Mouse (Mus musculus) forebrain, embryonic 11.5 days (tissue): ENCODE measurements around the gene Agbl1. TPM values are rescaled to one million over a fixed set of nuclear protein-coding genes. Genes with fewer than 3 reads are reported as not detected.
A peak's percentile ranks its signal among the peaks of the same experiment; 100 is the strongest.

Experiments used
- ATAC-seq: fragments of 200-750 bp; cut with Nextera tagmentation; replicated peaks from 2 replicates; pipeline ENCODE4 v1.8.0; 2017; ENCODE audit warnings: moderate TSS enrichment; ENCODE audit not compliant: low FRiP score
- DNase-seq: peaks from one replicate; pipeline ENCODE4 v3.0.0-alpha.2; 2017; ENCODE audit warnings: low spot score
- H3K27ac ChIP-seq: fragments of 300-500 bp; sonication (generic); 2 replicates; pipeline ENCODE4 v1.5.1; 2014; ENCODE audit warnings: low read depth, low read length
- H3K27me3 ChIP-seq: fragments of 300-500 bp; sonication (generic); 2 replicates; pipeline ENCODE4 v1.6.1; 2014; ENCODE audit warnings: mild to moderate bottlenecking, low read length, mixed read lengths; ENCODE audit not compliant: control insufficient read depth, insufficient read depth
- H3K36me3 ChIP-seq: fragments of 300-500 bp; sonication (generic); 2 replicates; pipeline ENCODE4 v1.6.1; 2014; ENCODE audit warnings: mild to moderate bottlenecking, low read length, moderate library complexity, mixed read lengths; ENCODE audit not compliant: control insufficient read depth, insufficient read depth
- H3K4me1 ChIP-seq: fragments of 300-500 bp; sonication (generic); replicated peaks from 2 replicates; pipeline ENCODE4 v1.6.1; 2014; ENCODE audit warnings: low read length, mixed read lengths; ENCODE audit not compliant: control insufficient read depth, insufficient read depth
- H3K4me2 ChIP-seq: fragments of 300-500 bp; sonication (generic); 2 replicates; pipeline ENCODE4 v1.6.1; 2014; ENCODE audit warnings: low read depth, mild to moderate bottlenecking, low read length, moderate library complexity, mixed read lengths; ENCODE audit not compliant: severe bottlenecking
- H3K4me3 ChIP-seq: fragments of 300-500 bp; sonication (generic); 2 replicates; pipeline ENCODE4 v1.5.1; 2014; ENCODE audit warnings: low read depth, low read length
- H3K9ac ChIP-seq: fragments of 300-500 bp; sonication (generic); 2 replicates; pipeline ENCODE4 v1.6.1; 2014; ENCODE audit warnings: low read length
- H3K9me3 ChIP-seq: fragments of 300-500 bp; sonication (generic); 2 replicates; pipeline ENCODE4 v1.6.1; 2016; ENCODE audit warnings: low read length, mixed read lengths; ENCODE audit not compliant: control insufficient read depth
- WGBS: fragments of 180-500 bp; shearing (Covaris S2); extraction: QIAGEN DNeasy Blood & Tissue Kit; methylation state at CpG from one replicate; pipeline ENCODE4 v1.1.7; 2014; 5-methylcytosine and 5-hydroxymethylcytosine counted together
- polyA plus RNA-seq: library from polyadenylated mRNA; unstranded; fragments of >200 nt; fragmentation: Nextera tagmentation; extraction: Ambion mirVana; gene quantifications from 2 replicates; pipeline ENCODE4 v1.2.1, GENCODE M21; 2014

Agbl1 gene
- polyA plus RNA-seq, 1 experiment from 2014 or later: 0.07 TPM

DNA sequence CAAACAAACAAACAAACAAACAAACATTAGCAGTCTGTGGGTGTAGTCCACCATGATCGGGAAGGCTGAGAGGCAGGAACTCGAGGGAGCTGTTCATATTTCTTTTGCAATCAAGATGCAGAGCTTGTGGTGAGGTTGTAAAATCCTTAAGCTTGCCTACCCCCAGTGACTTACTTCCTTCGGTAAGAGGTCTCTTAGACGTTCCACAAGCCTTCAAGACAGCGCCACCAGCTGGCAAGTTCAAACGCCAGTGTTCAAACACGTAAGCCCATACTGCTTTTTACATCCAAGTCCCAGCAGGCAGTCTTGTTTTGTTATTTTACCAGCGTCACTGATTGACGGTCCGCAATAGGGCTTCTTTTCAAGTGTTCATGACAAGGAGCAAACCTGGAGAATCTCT is 123.8 kb downstream of the Agbl1 start:
- H3K4me2 ChIP-seq: no peak overlapping the region
- WGBS: 57% methylated on average over 10 of the region's 10 CpGs
- ATAC-seq: no peak
- no peaks in the 10 kb centered on the region for H3K27me3 ChIP-seq
- H3K4me3 ChIP-seq: no peak overlapping the region
- no peaks in the 10 kb centered on the region for H3K36me3 ChIP-seq
- H3K4me1 ChIP-seq: no peaks in the 10 kb centered on the region
- DNase-seq: no peak
- no peak overlapping the region for H3K9ac ChIP-seq
- H3K27ac ChIP-seq: no peak overlapping the region
- H3K9me3 ChIP-seq: no peaks in the 10 kb centered on the region

DNA sequence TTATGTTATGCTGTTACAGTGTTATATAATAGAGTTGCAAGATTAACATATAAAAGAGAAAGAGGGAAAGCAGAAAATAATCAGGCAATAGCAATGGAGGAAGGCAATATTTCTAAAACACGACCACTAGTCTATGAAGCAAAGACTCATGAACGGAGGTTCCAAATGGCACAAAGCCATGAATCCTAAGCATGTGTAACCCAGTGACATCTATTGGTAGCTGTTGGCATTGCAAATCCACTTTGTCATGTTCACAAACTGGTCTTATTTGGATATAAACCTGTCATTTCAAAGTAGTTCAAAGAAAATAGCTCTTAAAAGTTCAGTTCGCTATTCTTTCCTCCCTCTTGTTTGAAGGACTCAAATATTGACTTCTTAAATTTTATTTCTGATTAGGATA is 124.8 kb downstream of the Agbl1 start:
- Histone ChIP-seq H3K9me3 (no peaks in the 10 kb centered on the region), H3K27me3 (no peaks in the 10 kb centered on the region), H3K4me1 (no peaks in the 10 kb centered on the region), H3K4me3 (no peak overlapping the region), H3K27ac (no peak overlapping the region), H3K4me2 (no peak overlapping the region), H3K9ac (no peak overlapping the region), H3K36me3 (no peaks in the 10 kb centered on the region)
- WGBS: 50% methylated on average over 3 of the region's 3 CpGs
- ATAC-seq (no peak), DNase-seq (no peak)

DNA sequence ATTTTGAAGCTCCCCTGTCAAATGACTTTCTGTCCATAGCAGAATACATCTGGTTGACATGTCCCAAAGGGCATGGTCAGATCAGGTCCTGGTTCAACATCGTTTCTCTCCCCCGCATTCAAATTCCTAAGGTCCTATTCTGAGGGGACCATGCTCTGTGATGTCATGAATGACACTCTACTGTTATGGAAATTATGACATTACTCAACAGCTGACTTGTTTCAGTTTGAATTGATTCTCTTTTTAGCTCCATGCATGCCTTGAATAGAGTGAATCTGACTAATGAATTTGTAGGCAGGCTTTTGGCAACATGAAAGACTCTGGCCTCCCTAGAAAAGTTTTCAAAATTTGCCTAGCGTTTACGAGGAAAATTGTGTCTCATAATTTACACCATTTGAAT is 141.6 kb downstream of the Agbl1 start:
- Histone ChIP-seq H3K4me1 (no peaks in the 10 kb centered on the region), H3K4me2 (no peak overlapping the region), H3K9me3 (no peaks in the 10 kb centered on the region), H3K27ac (no peak overlapping the region), H3K4me3 (no peak overlapping the region), H3K9ac (no peak overlapping the region), H3K27me3 (no peaks in the 10 kb centered on the region), H3K36me3 (no peaks in the 10 kb centered on the region)
- DNase-seq (no peak), ATAC-seq (no peak)
- WGBS: 66% methylated on average over 4 of the region's 4 CpGs

DNA sequence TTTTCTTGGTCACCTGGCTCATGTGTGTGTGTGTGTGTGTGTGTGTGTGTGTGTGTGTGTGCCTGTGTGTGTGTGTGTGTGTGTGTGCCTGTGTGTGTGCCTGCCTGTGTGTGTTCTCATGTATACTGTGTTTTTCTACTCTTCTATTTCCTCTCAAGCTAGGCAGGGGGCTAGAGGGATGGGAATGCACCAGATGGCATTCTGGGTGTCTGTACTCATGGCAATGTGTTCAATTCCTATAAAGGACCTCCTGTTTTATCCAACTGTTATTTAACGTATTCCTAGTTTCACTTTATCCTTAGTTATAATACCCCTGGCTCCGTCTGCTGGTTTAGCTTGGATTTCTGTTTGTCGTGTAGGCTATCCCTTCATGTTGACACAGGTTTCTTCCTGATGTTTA is 149.8 kb downstream of the Agbl1 start:
- H3K4me2 ChIP-seq: no peak overlapping the region
- H3K9me3 ChIP-seq: no peaks in the 10 kb centered on the region
- H3K4me1 ChIP-seq: no peaks in the 10 kb centered on the region
- DNase-seq: no peak
- H3K27me3 ChIP-seq: no peaks in the 10 kb centered on the region
- 91% methylated on average over 3 of the region's 3 CpGs for WGBS
- no peak overlapping the region for H3K4me3 ChIP-seq
- H3K9ac ChIP-seq: no peak overlapping the region
- ATAC-seq: no peak
- H3K36me3 ChIP-seq: no peaks in the 10 kb centered on the region
- H3K27ac ChIP-seq: no peak overlapping the region

DNA sequence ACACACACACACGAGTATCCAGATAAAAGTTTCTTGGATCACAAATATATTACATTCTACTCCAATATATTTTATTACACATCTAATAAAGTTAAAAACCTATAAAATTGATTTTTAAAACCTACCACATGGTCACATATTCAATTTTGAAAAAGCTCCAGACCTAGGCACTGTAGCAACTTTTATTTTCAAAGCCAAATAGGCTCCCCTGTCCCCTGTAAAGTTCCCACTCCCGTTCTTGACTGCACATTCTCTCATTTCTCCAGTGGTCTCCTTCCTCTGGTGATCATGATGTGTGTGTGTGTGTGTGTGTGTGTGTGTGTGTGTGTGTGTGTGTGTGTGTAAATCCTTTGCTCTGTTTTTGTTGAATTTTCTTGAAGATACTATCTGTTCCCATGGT is 152.3 kb downstream of the Agbl1 start:
- WGBS: 95% methylated on average over 2 of the region's 2 CpGs
- DNase-seq (no peak), ATAC-seq (no peak)
- Histone ChIP-seq H3K9me3 (no peaks in the 10 kb centered on the region), H3K27me3 (no peaks in the 10 kb centered on the region), H3K36me3 (no peaks in the 10 kb centered on the region), H3K4me2 (no peak overlapping the region), H3K4me1 (no peaks in the 10 kb centered on the region), H3K27ac (no peak overlapping the region), H3K9ac (no peak overlapping the region), H3K4me3 (no peak overlapping the region)

DNA sequence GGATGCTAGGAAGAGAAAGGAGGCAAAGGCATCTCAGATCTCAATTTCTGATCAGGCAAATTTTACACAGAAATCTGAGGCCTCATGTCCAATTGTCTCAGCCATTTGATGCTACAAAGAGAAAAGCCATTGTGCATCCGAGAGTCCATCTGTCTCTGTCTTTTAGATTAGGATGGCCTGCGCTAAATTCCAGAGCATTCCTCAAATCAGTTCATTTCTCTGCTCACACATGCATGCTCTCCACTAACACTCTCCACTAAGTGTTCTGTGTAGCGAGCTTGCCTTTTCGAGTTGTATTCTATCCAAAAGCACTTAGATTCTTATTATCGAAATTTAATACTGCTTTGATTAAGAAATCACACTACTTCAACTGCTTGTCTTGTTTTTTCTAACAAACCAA is 159.6 kb downstream of the Agbl1 start:
- no peak for DNase-seq
- WGBS: 84% methylated on average over 5 of the region's 5 CpGs
- H3K27ac ChIP-seq: no peak overlapping the region

DNA sequence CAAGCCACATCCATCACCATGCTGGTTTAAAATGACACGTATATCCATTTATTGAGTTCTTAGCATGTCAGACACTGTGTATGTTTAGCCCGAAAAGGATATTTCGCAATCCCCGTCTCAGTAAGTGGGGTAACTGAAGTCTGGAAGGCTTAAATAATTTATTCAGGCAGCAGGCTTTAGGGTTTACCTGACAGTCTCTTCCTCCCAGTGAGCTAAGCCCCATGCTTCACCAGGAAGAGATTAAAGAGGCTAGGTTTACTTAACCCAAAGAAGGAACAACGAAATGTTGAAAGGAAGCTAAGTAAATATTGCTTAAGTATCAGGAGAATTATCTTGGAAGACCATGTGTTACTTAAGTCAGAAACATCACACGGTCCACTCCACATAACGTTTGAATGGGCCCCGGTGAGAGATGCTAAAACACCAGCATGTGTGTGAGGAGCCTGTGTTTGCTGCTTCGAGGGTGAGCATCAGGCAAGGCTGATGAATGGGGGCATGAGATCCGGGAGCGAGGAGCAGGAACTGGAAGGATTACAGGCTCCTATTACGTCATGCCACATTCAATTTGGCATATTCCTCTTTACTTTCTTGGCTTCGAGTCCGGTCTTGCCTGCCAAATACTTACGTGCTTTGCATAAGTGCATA is 162.7 kb downstream of the Agbl1 start:
- Histone ChIP-seq H3K9me3 (no peaks in the 10 kb centered on the region), H3K36me3 (no peaks in the 10 kb centered on the region), H3K4me2 (peak overlapping the region; percentile 58), H3K4me1 (0 out of 2 replicates have a peak, but pooled peaks cover 9% of the 10 kb centered on the region), H3K27ac (no peak overlapping the region), H3K9ac (no peak overlapping the region; the same call in 1 of the 2 replicates), H3K27me3 (no peaks in the 10 kb centered on the region), H3K4me3 (peak overlapping the region; percentile 26; the same call in 1 of the 2 replicates)
- ATAC-seq (peak; percentile 69), DNase-seq (no peak)
- 21% methylated on average over 15 of the region's 15 CpGs for WGBS

More for the DNA sequence above, 159.6 kb downstream of the Agbl1 start:
- Histone ChIP-seq H3K4me1 (0 out of 2 replicates have a peak, but pooled peaks cover 9% of the 10 kb centered on the region), H3K36me3 (no peaks in the 10 kb centered on the region), H3K4me2 (no peak overlapping the region), H3K27me3 (no peaks in the 10 kb centered on the region), H3K4me3 (no peak overlapping the region), H3K9ac (no peak overlapping the region), H3K9me3 (no peaks in the 10 kb centered on the region)
- ATAC-seq: no peak

DNA sequence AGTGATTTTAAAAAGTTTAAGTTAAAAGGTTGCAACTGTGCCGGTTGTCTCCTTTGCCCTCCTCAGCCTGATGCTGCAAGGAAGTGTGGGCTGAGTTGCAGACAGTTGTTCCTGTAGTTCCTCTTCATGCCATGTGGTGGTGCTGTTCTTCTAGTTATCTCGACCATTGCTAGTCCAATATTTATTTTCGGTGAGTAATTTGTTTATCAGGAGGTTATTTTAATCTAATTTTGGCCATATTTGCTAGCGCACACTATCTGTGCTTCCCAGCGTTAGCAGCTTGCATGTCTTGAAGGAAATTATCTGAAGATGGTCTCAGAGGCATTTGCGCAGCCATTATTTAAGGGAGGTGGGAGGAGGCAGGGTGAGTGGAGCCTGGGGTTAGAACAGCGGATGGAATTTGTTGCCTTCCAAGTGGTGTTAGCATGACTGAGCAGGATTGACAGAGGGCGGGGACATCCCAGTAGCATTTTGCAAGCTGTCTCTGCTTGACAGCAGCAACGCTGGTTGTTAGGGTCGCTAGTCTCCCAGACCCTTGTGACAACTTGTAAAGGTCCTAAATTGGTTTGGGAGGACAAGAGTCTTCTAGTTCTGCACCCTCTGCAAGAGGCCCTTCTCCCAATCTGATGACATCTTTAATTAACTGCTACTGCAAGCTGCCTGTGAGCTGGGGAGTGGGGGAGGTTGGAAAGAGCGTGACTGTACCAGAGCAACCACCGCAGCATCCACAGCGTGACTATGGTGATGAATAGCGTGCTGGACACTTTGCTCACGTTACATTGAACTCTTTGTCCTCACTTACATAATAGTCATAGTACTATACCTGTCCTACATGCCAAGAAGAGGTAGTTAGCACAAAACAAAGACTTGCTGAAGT is 163.5 kb downstream of the Agbl1 start:
- Histone ChIP-seq H3K4me1 (0 out of 2 replicates have a peak, but pooled peaks cover 9% of the 10 kb centered on the region), H3K36me3 (no peaks in the 10 kb centered on the region), H3K9ac (peak overlapping the region; percentile 51), H3K27me3 (no peaks in the 10 kb centered on the region), H3K9me3 (no peaks in the 10 kb centered on the region), H3K4me2 (peak overlapping the region; percentile 58), H3K27ac (peak overlapping the region; percentile 18; the same call in 1 of the 2 replicates), H3K4me3 (peak overlapping the region; percentile 26; the same call in 1 of the 2 replicates)
- 4% methylated on average over 15 of the region's 15 CpGs for WGBS
- ATAC-seq (peak; percentile 93), DNase-seq (peak; percentile 77)
